Mouse (Mus musculus) midbrain, postnatal 0 days (tissue): ENCODE results near the gene Tbxa2r. TPM values are rescaled to one million over a fixed set of nuclear protein-coding genes. Genes with fewer than 3 reads are reported as not detected.

ENCODE experiments used
- ATAC-seq: fragments of 200-750 bp; cut with Nextera tagmentation; 2 replicates; pipeline ENCODE4 v1.8.0; 2017; ENCODE audit warnings: moderate number of reproducible peaks, mild to moderate bottlenecking, moderate TSS enrichment, moderate library complexity; ENCODE audit not compliant: low FRiP score
- DNase-seq: peaks from one replicate; pipeline ENCODE4 v3.0.0-alpha.2; 2015; ENCODE audit warnings: low spot score
- H3K27ac ChIP-seq: fragments of 300-500 bp; sonication (generic); 2 replicates; pipeline ENCODE4 v1.5.1; 2014; ENCODE audit warnings: low read depth, mild to moderate bottlenecking, low read length, mixed read lengths
- H3K27me3 ChIP-seq: fragments of 300-500 bp; sonication (generic); 2 replicates; pipeline ENCODE4 v1.6.1; 2014; ENCODE audit warnings: low read length, control low read depth, mixed read lengths; ENCODE audit not compliant: insufficient read depth
- H3K36me3 ChIP-seq: fragments of 300-500 bp; sonication (generic); 2 replicates; pipeline ENCODE4 v1.6.1; 2014; ENCODE audit warnings: low read length, control low read depth, mixed read lengths; ENCODE audit not compliant: insufficient read depth
- H3K4me1 ChIP-seq: fragments of 300-500 bp; sonication (generic); 2 replicates; pipeline ENCODE4 v1.6.1; 2014; ENCODE audit warnings: mild to moderate bottlenecking, control low read depth, antibody characterized with exemption, low read length, mixed read lengths; ENCODE audit not compliant: insufficient read depth
- H3K4me2 ChIP-seq: fragments of 300-500 bp; sonication (generic); 2 replicates; pipeline ENCODE4 v1.6.1; 2014; ENCODE audit warnings: low read depth, mild to moderate bottlenecking, low read length, mixed read lengths; ENCODE audit not compliant: poor library complexity, severe bottlenecking
- H3K4me3 ChIP-seq: fragments of 300-500 bp; sonication (generic); 2 replicates; pipeline ENCODE4 v1.5.1; 2014; ENCODE audit warnings: low read depth, mild to moderate bottlenecking, low read length, moderate library complexity
- H3K9ac ChIP-seq: fragments of 300-500 bp; sonication (generic); replicated peaks from 2 replicates; pipeline ENCODE4 v1.6.1; 2014; ENCODE audit warnings: mild to moderate bottlenecking, low read length, moderate library complexity, mixed read lengths; ENCODE audit not compliant: poor library complexity, severe bottlenecking
- H3K9me3 ChIP-seq: fragments of 300-500 bp; sonication (generic); 2 replicates; pipeline ENCODE4 v1.6.1; 2016; ENCODE audit warnings: low read length, control low read depth
- CTCF ChIP-seq: IDR thresholded peaks from 2 replicates; pipeline ENCODE4 v1.5.1; 2016; ENCODE audit warnings: antibody characterized with exemption, mild to moderate bottlenecking
- WGBS: fragments of 180-500 bp; shearing (Covaris S2); extraction: QIAGEN DNeasy Blood & Tissue Kit; methylation state at CpG from one replicate; pipeline ENCODE4 v1.1.7; 2014; 5-methylcytosine and 5-hydroxymethylcytosine counted together
- polyA plus RNA-seq: library from polyadenylated mRNA; unstranded; fragments of >200 nt; fragmentation: Nextera tagmentation; extraction: Ambion mirVana; gene quantifications from 2 replicates; pipeline ENCODE4 v1.2.1, GENCODE M21; 2015
- total RNA-seq: library from RNA; depleted of rRNA; stranded (reverse); fragments of >200 nt; gene quantifications from 2 replicates; pipeline ENCODE4 v1.2.3, GENCODE M21; 2014; rRNA removed

Tbxa2r gene
- total and polyA plus RNA-seq, 2 experiments from 2014 or later, result 3.8 to 7.0 TPM

DNA sequence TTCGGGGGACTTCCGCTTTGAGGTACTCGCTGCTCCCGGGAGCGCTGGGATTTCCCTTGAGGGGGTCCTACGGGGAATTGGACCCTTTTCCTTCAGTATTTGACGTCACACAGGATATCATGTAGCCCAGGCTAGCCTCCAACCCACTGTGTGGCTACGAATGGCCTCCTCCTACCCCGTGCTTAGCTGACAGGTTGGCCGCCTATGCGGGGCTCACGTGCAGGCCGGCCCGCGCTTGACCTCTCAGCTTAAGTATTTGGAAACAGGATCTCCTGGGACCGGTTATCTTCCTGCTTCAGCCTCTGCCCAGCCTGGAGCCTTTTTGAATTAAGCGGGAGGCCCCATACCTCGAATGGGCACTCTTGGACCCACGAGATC is 56.1 kb downstream of the Tbxa2r start:
- peak overlapping the region; percentile 83 for H3K4me2 ChIP-seq
- H3K36me3 ChIP-seq, result peaks cover 31% of the 10 kb centered on the region
- no peaks in the 10 kb centered on the region for H3K27me3 ChIP-seq
- 0% methylated on average over 19 of the region's 19 CpGs for WGBS
- H3K27ac ChIP-seq, result peak overlapping the region; percentile 91
- DNase-seq (no peak), ATAC-seq (peak; percentile 24)
- TF ChIP-seq CTCF, result no peak
- peak overlapping the region; percentile 93 for H3K9ac ChIP-seq
- peaks cover 10% of the 10 kb centered on the region for H3K4me1 ChIP-seq
- peak overlapping the region; percentile 86 for H3K4me3 ChIP-seq
- H3K9me3 ChIP-seq, result no peaks in the 10 kb centered on the region

Other genes with a start within 250 kb of the Tbxa2r start
Only the 30 nearest of the 33 such genes appear.
- 256 and 261 TPM in 2 replicates for gene Map2k2, start 222.8 kb upstream of the Tbxa2r start, total RNA-seq
- 210 and 218 TPM in 2 replicates for gene Map2k2, start 222.8 kb upstream of the Tbxa2r start, polyA plus RNA-seq
- 23.6 and 29.5 TPM in 2 replicates for gene Zbtb7a, start 193.5 kb upstream of the Tbxa2r start, total RNA-seq
- 16.1 and 18.0 TPM in 2 replicates for gene Zbtb7a, start 193.5 kb upstream of the Tbxa2r start, polyA plus RNA-seq
- gene Pias4, start 160.8 kb upstream of the Tbxa2r start, total RNA-seq, result 31.2 and 38.0 TPM in 2 replicates
- 30.1 and 31.3 TPM in 2 replicates for gene Pias4, start 160.8 kb upstream of the Tbxa2r start, polyA plus RNA-seq
- 2,062 and 2,304 TPM in 2 replicates for gene Eef2, start 152.1 kb upstream of the Tbxa2r start, total RNA-seq
- gene Eef2, start 152.1 kb upstream of the Tbxa2r start, polyA plus RNA-seq, result 440 and 459 TPM in 2 replicates
- 56.7 and 88.8 TPM in 2 replicates for gene Dapk3, start 145.7 kb upstream of the Tbxa2r start, total RNA-seq
- 59.1 and 60.9 TPM in 2 replicates for gene Dapk3, start 145.7 kb upstream of the Tbxa2r start, polyA plus RNA-seq
- not detected in 2 replicates for gene 4930442H23Rik, start 144.9 kb upstream of the Tbxa2r start, total RNA-seq
- gene 4930442H23Rik, start 144.9 kb upstream of the Tbxa2r start, polyA plus RNA-seq, result not detected in 2 replicates
- gene Nmrk2, start 126.7 kb upstream of the Tbxa2r start, total RNA-seq, result not detected in 2 replicates
- gene Nmrk2, start 126.7 kb upstream of the Tbxa2r start, polyA plus RNA-seq, result 0.14 TPM in 1 of 2 replicates, not detected in the other
- 195 and 200 TPM in 2 replicates for gene Atcay, start 97.9 kb upstream of the Tbxa2r start, total RNA-seq
- gene Atcay, start 97.9 kb upstream of the Tbxa2r start, polyA plus RNA-seq, result 91.4 and 94.1 TPM in 2 replicates
- gene Zfr2, start 95.6 kb upstream of the Tbxa2r start, total RNA-seq, result 61.3 and 70.2 TPM in 2 replicates
- 24.9 and 25.3 TPM in 2 replicates for gene Zfr2, start 95.6 kb upstream of the Tbxa2r start, polyA plus RNA-seq
- gene Matk, start 75.8 kb upstream of the Tbxa2r start, total RNA-seq, result 110 and 114 TPM in 2 replicates
- 96.9 and 108 TPM in 2 replicates for gene Matk, start 75.8 kb upstream of the Tbxa2r start, polyA plus RNA-seq
- gene Mrpl54, start 61.8 kb upstream of the Tbxa2r start, total RNA-seq, result 145 and 164 TPM in 2 replicates
- gene Mrpl54, start 61.8 kb upstream of the Tbxa2r start, polyA plus RNA-seq, result 162 and 179 TPM in 2 replicates
- 45.0 and 64.8 TPM in 2 replicates for gene Apba3, start 61.8 kb upstream of the Tbxa2r start, total RNA-seq
- gene Apba3, start 61.8 kb upstream of the Tbxa2r start, polyA plus RNA-seq, result 25.0 and 25.2 TPM in 2 replicates
- 6.5 and 9.2 TPM in 2 replicates for gene Tjp3, start 37.1 kb upstream of the Tbxa2r start, total RNA-seq
- 5.1 and 6.3 TPM in 2 replicates for gene Tjp3, start 37.1 kb upstream of the Tbxa2r start, polyA plus RNA-seq
- gene Pip5k1c, start 35.8 kb upstream of the Tbxa2r start, total RNA-seq, result 248 and 256 TPM in 2 replicates
- 125 and 129 TPM in 2 replicates for gene Pip5k1c, start 35.8 kb upstream of the Tbxa2r start, polyA plus RNA-seq
- gene Cactin, start 7.6 kb upstream of the Tbxa2r start, total RNA-seq, result 19.5 and 22.7 TPM in 2 replicates
- gene Cactin, start 7.6 kb upstream of the Tbxa2r start, polyA plus RNA-seq, result 18.4 and 20.2 TPM in 2 replicates
- 0.09 and 0.16 TPM in 2 replicates for gene Gipc3, start 14.5 kb downstream of the Tbxa2r start, total RNA-seq
- not detected in 2 replicates for gene Gipc3, start 14.5 kb downstream of the Tbxa2r start, polyA plus RNA-seq
- gene Hmg20b, start 21.7 kb downstream of the Tbxa2r start, total RNA-seq, result 9.6 and 12.6 TPM in 2 replicates
- gene Hmg20b, start 21.7 kb downstream of the Tbxa2r start, polyA plus RNA-seq, result 23.4 and 24.5 TPM in 2 replicates
- gene Mfsd12, start 28.8 kb downstream of the Tbxa2r start, total RNA-seq, result 31.9 and 40.6 TPM in 2 replicates
- 13.6 and 15.4 TPM in 2 replicates for gene Mfsd12, start 28.8 kb downstream of the Tbxa2r start, polyA plus RNA-seq
- gene 4930404N11Rik, start 37.1 kb downstream of the Tbxa2r start, total RNA-seq, result 1.4 TPM in 1 of 2 replicates, not detected in the other
- gene 4930404N11Rik, start 37.1 kb downstream of the Tbxa2r start, polyA plus RNA-seq, result 0.47 and 0.54 TPM in 2 replicates
- gene Fzr1, start 49.8 kb downstream of the Tbxa2r start, total RNA-seq, result 92.6 and 98.3 TPM in 2 replicates
- gene Fzr1, start 49.8 kb downstream of the Tbxa2r start, polyA plus RNA-seq, result 147 and 149 TPM in 2 replicates
- 120 and 132 TPM in 2 replicates for gene Dohh, start 55.7 kb downstream of the Tbxa2r start, total RNA-seq
- gene Dohh, start 55.7 kb downstream of the Tbxa2r start, polyA plus RNA-seq, result 95.8 and 115 TPM in 2 replicates
- 0.88 and 2.7 TPM in 2 replicates for gene Gm48551, start 55.7 kb downstream of the Tbxa2r start, total RNA-seq
- 5.8 and 10.2 TPM in 2 replicates for gene Gm48551, start 55.7 kb downstream of the Tbxa2r start, polyA plus RNA-seq
- 6.6 TPM in 1 of 2 replicates, not detected in the other for gene Gm48552, start 60.3 kb downstream of the Tbxa2r start, total RNA-seq
- gene Gm48552, start 60.3 kb downstream of the Tbxa2r start, polyA plus RNA-seq, result 1.6 and 3.9 TPM in 2 replicates
- gene Smim24, start 64.3 kb downstream of the Tbxa2r start, total RNA-seq, result 1.5 and 1.7 TPM in 2 replicates
- gene Smim24, start 64.3 kb downstream of the Tbxa2r start, polyA plus RNA-seq, result 1.1 and 2.0 TPM in 2 replicates
- 16.2 and 17.4 TPM in 2 replicates for gene Nfic, start 126.9 kb downstream of the Tbxa2r start, total RNA-seq
- gene Nfic, start 126.9 kb downstream of the Tbxa2r start, polyA plus RNA-seq, result 19.1 and 21.3 TPM in 2 replicates
- gene Celf5, start 154.0 kb downstream of the Tbxa2r start, total RNA-seq, result 142 and 206 TPM in 2 replicates
- 61.5 and 74.0 TPM in 2 replicates for gene Celf5, start 154.0 kb downstream of the Tbxa2r start, polyA plus RNA-seq
- gene Ncln, start 167.7 kb downstream of the Tbxa2r start, total RNA-seq, result 83.0 and 93.1 TPM in 2 replicates
- 58.1 and 63.3 TPM in 2 replicates for gene Ncln, start 167.7 kb downstream of the Tbxa2r start, polyA plus RNA-seq
- gene S1pr4, start 171.4 kb downstream of the Tbxa2r start, total RNA-seq, result 0.09 and 0.16 TPM in 2 replicates
- gene S1pr4, start 171.4 kb downstream of the Tbxa2r start, polyA plus RNA-seq, result 0.40 and 0.41 TPM in 2 replicates
- 0.94 and 2.1 TPM in 2 replicates for gene Gna15, start 195.5 kb downstream of the Tbxa2r start, total RNA-seq
- 1.1 and 1.2 TPM in 2 replicates for gene Gna15, start 195.5 kb downstream of the Tbxa2r start, polyA plus RNA-seq
- 108 and 130 TPM in 2 replicates for gene Gna11, start 216.5 kb downstream of the Tbxa2r start, total RNA-seq
- 107 and 108 TPM in 2 replicates for gene Gna11, start 216.5 kb downstream of the Tbxa2r start, polyA plus RNA-seq